Mouse (Mus musculus) lung, embryonic 14.5 days (tissue): ENCODE results near the gene Kansl1l. TPM values are rescaled to one million over a fixed set of nuclear protein-coding genes. Genes with fewer than 3 reads are reported as not detected.
A peak's percentile ranks its signal among the peaks of the same experiment; 100 is the strongest.

ENCODE experiments used
- ATAC-seq: fragments of 200-750 bp; cut with Nextera tagmentation; 2 replicates; pipeline ENCODE4 v1.8.0; 2017; ENCODE audit warnings: mild to moderate bottlenecking, moderate TSS enrichment, moderate library complexity; ENCODE audit not compliant: insufficient read depth
- DNase-seq: peaks from one replicate; pipeline ENCODE4 v3.0.0-alpha.2; 2015
- H3K27ac ChIP-seq: fragments of 300-500 bp; sonication (generic); 2 replicates; pipeline ENCODE4 v1.5.1; 2014; ENCODE audit warnings: low read depth, mild to moderate bottlenecking, moderate library complexity
- H3K27me3 ChIP-seq: fragments of 300-500 bp; sonication (generic); 2 replicates; pipeline ENCODE4 v1.6.1; 2014; ENCODE audit warnings: low read length, control low read depth; ENCODE audit not compliant: insufficient read depth
- H3K36me3 ChIP-seq: fragments of 300-500 bp; sonication (generic); 2 replicates; pipeline ENCODE4 v1.6.1; 2014; ENCODE audit warnings: control low read depth; ENCODE audit not compliant: insufficient read depth
- H3K4me1 ChIP-seq: fragments of 300-500 bp; sonication (generic); 2 replicates; pipeline ENCODE4 v1.6.1; 2014; ENCODE audit warnings: antibody characterized with exemption, control low read depth; ENCODE audit not compliant: insufficient read depth
- H3K4me2 ChIP-seq: fragments of 300-500 bp; sonication (generic); 2 replicates; pipeline ENCODE4 v1.6.1; 2014; ENCODE audit warnings: mild to moderate bottlenecking
- H3K4me3 ChIP-seq: fragments of 300-500 bp; sonication (generic); 2 replicates; pipeline ENCODE4 v1.5.1; 2014; ENCODE audit warnings: low read depth, low read length
- H3K9ac ChIP-seq: fragments of 300-500 bp; sonication (generic); 2 replicates; pipeline ENCODE4 v1.6.1; 2014
- H3K9me3 ChIP-seq: fragments of 300-500 bp; sonication (generic); 2 replicates; pipeline ENCODE4 v1.6.1; 2016; ENCODE audit warnings: low read depth, low read length, control low read depth
- CTCF ChIP-seq: IDR thresholded peaks from 2 replicates; pipeline ENCODE4 v1.5.1; 2016; ENCODE audit warnings: antibody characterized with exemption, low read depth
- WGBS: fragments of 180-500 bp; shearing (Covaris S2); extraction: QIAGEN DNeasy Blood & Tissue Kit; methylation state at CpG from one replicate; pipeline ENCODE4 v1.1.7; 2014; 5-methylcytosine and 5-hydroxymethylcytosine counted together
- polyA plus RNA-seq: library from polyadenylated mRNA; unstranded; fragments of >200 nt; fragmentation: Nextera tagmentation; extraction: Ambion mirVana; gene quantifications from 2 replicates; pipeline ENCODE4 v1.2.1, GENCODE M21; 2014

Gene Kansl1l
- polyA plus RNA-seq, 1 experiment from 2014 or later, result 21.9 TPM

DNA sequence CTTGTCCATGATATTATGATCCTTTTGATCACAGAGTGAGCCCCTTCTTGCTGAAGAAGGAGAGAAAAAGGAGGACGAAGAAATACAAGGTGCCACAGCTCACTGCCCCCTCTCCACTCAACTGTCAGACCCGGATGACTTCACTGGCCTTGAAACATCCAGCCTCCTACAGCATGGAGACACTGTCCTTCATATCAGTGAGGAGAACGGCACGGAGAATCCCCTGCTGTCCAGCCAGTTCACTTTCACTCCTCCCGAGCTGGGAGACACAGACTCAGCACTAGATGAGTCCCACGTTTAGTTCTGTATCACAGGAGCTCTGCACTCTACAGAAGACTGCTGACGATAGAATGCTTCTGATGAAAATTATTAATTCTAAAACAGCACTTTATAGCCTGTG lies 122.1 kb downstream of the Kansl1l start:
- WGBS, result 50% methylated on average over 7 of the region's 7 CpGs
- Histone ChIP-seq H3K9ac (no peak overlapping the region), H3K27me3 (no peaks in the 10 kb centered on the region), H3K4me3 (no peak overlapping the region), H3K9me3 (no peaks in the 10 kb centered on the region), H3K4me1 (no peaks in the 10 kb centered on the region), H3K36me3 (no peaks in the 10 kb centered on the region), H3K27ac (no peak overlapping the region), H3K4me2 (no peak overlapping the region)
- DNase-seq, result no peak
- TF ChIP-seq CTCF, result no peak
- ATAC-seq, result no peak

DNA sequence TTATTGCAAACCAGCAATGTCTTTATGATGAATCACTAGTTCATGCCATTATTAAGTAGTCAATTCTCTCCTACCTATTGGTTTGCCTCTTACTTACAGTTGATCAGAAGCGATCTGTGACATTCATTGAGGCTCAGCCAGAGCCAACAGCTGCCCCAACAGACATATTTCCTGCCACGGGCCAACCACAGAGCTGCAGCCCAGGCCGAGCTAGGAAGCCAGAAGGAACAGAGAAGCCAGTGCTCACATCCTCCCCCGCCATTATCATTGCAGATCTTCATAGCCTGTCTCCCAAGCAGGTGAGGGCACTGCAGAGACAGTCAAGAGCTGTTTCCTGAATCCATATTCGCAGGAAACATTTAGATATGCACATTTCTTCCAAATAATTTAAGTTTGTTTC lies 123.1 kb downstream of the Kansl1l start:
- Histone ChIP-seq H3K4me1 (no peaks in the 10 kb centered on the region), H3K9me3 (no peaks in the 10 kb centered on the region), H3K27me3 (no peaks in the 10 kb centered on the region), H3K4me3 (no peak overlapping the region), H3K9ac (no peak overlapping the region), H3K27ac (no peak overlapping the region), H3K4me2 (no peak overlapping the region), H3K36me3 (no peaks in the 10 kb centered on the region)
- DNase-seq (no peak), ATAC-seq (no peak)
- no peak for TF ChIP-seq CTCF
- 65% methylated on average over 5 of the region's 5 CpGs for WGBS

DNA sequence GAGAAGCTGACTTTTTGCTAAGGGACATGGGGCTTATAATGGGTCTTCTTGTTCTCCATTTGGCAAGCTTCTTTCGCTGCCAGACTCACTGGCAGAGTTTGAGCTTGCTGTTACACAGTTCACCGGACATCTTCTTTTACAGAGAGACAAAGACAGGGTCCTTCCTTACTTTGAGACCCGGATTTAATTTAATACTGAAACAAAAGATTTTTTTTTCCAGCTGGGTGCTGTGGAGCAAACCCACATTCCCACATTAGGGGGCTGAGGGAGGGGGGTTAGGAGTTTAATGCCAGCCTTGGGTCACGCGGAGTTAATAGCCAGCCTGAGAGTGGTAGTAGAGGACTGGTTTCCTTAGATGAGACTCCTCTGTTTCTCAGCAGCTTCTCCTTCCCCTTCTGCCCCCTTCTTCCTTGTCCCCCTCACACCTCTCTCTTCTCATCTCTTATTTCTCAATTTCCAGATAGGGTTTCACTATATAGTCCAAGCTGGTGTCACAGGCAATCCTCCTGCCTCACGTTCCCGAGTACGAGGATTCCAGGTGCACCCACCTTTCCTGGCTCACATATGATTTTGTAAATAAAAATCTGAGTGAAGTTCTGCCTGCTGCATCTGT lies 124.5 kb downstream of the Kansl1l start:
- ATAC-seq (no peak), DNase-seq (no peak)
- TF ChIP-seq CTCF, result no peak
- H3K27me3 ChIP-seq, result no peaks in the 10 kb centered on the region
- H3K9me3 ChIP-seq, result no peaks in the 10 kb centered on the region
- H3K9ac ChIP-seq, result no peak overlapping the region
- WGBS, result 79% methylated on average over 8 of the region's 8 CpGs
- H3K4me2 ChIP-seq, result no peak overlapping the region
- no peaks in the 10 kb centered on the region for H3K36me3 ChIP-seq
- no peak overlapping the region for H3K27ac ChIP-seq
- no peaks in the 10 kb centered on the region for H3K4me1 ChIP-seq
- no peak overlapping the region for H3K4me3 ChIP-seq

DNA sequence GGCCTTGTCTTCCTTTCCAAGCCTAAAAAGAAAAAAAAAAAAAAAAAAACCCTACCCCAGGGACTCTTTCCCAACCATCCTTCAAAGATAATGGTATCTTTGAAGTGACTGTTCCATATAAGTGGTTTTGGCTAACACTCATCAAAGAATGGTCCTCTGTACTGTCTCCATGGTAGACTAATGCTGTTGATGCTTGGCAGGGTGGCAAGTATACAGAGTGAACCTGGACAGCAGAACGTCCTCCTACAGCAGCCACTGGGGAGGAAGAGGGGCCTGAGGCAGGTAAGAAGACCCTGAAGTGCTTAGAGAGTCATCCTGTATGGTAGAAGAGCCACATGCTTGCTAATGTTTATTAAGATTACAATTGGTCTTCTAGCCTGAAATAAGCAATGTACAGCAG lies 125.1 kb downstream of the Kansl1l start:
- no peaks in the 10 kb centered on the region for H3K36me3 ChIP-seq
- DNase-seq (no peak), ATAC-seq (no peak)
- no peaks in the 10 kb centered on the region for H3K4me1 ChIP-seq
- no peak overlapping the region for H3K9ac ChIP-seq
- no peak overlapping the region for H3K4me2 ChIP-seq
- H3K9me3 ChIP-seq, result no peaks in the 10 kb centered on the region
- TF ChIP-seq CTCF, result no peak
- H3K27me3 ChIP-seq, result no peaks in the 10 kb centered on the region
- H3K4me3 ChIP-seq, result no peak overlapping the region
- whole genome bisulfite sequencing, result 43% methylated on average over 1 of the region's 1 CpGs
- H3K27ac ChIP-seq, result no peak overlapping the region

DNA sequence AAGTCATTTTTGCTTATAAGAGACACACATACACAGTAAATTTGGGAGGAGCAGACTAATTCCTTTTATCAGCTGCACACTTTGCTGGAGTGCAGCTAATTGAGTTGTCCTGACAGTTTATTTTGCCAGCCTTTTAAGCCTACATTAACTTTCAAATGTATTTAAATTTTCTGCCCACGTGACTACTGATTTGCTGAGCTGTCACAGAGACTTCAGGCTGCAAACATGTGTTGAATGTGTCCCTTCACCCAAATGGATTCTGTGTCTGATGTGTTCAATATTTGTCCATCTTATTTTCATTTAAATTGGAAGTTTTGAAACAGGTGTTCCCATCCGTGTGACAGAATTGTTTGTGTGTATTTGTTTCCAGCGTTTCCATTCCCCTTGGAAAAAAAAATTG lies 125.6 kb downstream of the Kansl1l start:
- Histone ChIP-seq H3K9ac (no peak overlapping the region), H3K27me3 (no peaks in the 10 kb centered on the region), H3K9me3 (no peaks in the 10 kb centered on the region), H3K4me3 (no peak overlapping the region), H3K27ac (no peak overlapping the region), H3K36me3 (no peaks in the 10 kb centered on the region), H3K4me1 (no peaks in the 10 kb centered on the region), H3K4me2 (no peak overlapping the region)
- TF ChIP-seq CTCF, result no peak
- ATAC-seq (no peak), DNase-seq (no peak)
- 54% methylated on average over 3 of the region's 3 CpGs for WGBS

DNA sequence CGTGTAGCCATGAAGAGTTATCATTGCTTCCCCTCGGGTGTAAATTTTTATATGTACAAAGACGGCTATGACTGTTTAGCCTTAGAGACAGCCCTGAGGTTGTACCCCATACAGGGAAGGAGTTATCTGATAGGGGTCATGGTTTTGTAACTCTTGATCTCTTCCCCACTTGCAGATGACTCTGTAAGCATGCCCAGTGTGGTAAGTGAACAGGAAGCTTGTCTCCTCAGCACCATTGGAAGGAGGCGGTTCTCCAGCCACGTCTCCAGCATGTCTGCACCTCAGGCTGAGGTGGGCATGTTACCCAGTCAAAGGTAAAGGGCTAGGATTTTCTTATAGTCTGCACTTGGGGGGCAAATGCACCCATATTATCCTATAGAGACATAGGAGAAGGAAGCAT lies 134.4 kb downstream of the Kansl1l start:
- no peaks in the 10 kb centered on the region for H3K4me1 ChIP-seq

DNA sequence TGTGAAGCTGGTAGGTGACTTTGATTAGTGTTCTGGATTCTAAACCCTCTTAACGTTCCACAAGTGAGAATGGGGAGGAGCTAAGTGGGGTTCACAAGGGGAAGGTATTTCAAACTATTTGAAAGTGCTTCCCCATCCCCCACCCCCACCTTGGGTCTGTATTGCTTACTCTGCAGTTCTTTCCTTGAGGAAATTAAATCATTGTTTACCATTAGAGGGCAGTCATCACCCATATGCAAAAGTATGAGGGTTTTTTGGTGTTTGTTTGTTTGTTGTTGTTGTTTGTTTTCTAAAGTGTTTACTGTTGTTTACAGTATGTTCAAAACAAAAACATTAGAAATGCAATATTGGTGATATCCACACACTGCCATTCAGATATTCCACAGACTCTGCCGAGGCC lies 138.7 kb downstream of the Kansl1l start:
- no peak overlapping the region for H3K4me2 ChIP-seq
- TF ChIP-seq CTCF, result 0 out of 2 replicates have a peak, but pooled peaks have one; percentile 7
- WGBS, result 25% methylated on average over 2 of the region's 2 CpGs
- no peaks in the 10 kb centered on the region for H3K27me3 ChIP-seq
- no peaks in the 10 kb centered on the region for H3K4me1 ChIP-seq
- H3K9ac ChIP-seq, result no peak overlapping the region
- no peak overlapping the region for H3K27ac ChIP-seq
- no peaks in the 10 kb centered on the region for H3K9me3 ChIP-seq
- no peaks in the 10 kb centered on the region for H3K36me3 ChIP-seq
- ATAC-seq, result no peak
- DNase-seq, result no peak
- no peak overlapping the region for H3K4me3 ChIP-seq

More for the DNA sequence above, 134.4 kb downstream of the Kansl1l start:
- Histone ChIP-seq H3K4me2 (no peak overlapping the region), H3K36me3 (no peaks in the 10 kb centered on the region), H3K27ac (no peak overlapping the region), H3K4me3 (no peak overlapping the region), H3K9me3 (no peaks in the 10 kb centered on the region), H3K9ac (no peak overlapping the region), H3K27me3 (no peaks in the 10 kb centered on the region)
- ATAC-seq (no peak), DNase-seq (no peak)
- no peak for TF ChIP-seq CTCF
- 76% methylated on average over 5 of the region's 5 CpGs for WGBS

DNA sequence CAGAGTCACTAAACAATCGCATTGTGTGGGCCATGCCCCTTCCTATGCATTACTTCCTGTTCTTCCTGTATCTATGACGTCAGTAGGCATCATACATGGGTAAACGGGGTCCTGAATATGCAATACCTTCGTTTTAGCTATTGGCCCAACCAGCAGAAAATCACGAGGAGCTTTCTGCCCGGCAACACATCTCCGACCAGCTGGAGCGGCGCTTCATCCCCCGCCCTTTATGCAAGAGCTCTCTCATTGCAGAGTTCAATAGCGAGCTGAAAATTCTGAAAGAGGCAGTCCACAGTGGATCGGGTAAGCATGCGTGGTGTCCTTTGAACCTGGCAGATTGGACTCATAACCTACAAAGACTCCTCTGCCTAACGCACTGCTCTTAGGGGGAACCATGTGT lies 139.4 kb downstream of the Kansl1l start:
- ATAC-seq (no peak), DNase-seq (no peak)
- Histone ChIP-seq H3K27ac (no peak overlapping the region), H3K4me2 (no peak overlapping the region), H3K27me3 (no peaks in the 10 kb centered on the region), H3K36me3 (no peaks in the 10 kb centered on the region), H3K9me3 (no peaks in the 10 kb centered on the region), H3K4me3 (no peak overlapping the region), H3K4me1 (no peaks in the 10 kb centered on the region), H3K9ac (no peak overlapping the region)
- no peak for TF ChIP-seq CTCF
- 77% methylated on average over 14 of the region's 14 CpGs for WGBS
